Mouse (Mus musculus) 416B (cell line): ENCODE measurements around the gene Slc6a2.

ENCODE experiments used
- DNase-seq: peaks from one replicate; pipeline ENCODE4 v3.0.0; 2011; ENCODE audit warnings: low read depth

Slc6a2 gene

DNA sequence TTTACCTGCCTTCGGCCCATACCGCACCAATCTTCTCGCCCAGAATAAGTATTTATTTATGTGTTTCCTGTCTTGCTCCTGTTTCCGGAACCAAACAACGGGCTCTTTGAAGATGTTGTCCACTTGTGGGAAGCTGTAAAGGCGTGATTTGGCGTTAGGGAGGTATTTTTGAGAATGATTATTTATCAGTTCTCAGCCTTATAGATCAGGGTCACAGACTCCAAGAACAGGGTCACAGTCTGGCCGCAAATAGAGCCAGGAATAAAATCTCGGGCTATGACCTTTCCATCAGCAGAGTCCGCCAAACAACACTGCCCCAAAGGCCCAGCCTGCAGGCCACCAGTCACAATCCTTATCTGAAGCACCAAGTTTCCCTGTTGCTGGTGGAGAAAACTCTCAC is at the start of gene Slc6a2:
Gene Slc6a2, plus strand, starts transcription at position 301 of the 400 bp plus-strand sequence.
- DNase-seq: no peak

DNA sequence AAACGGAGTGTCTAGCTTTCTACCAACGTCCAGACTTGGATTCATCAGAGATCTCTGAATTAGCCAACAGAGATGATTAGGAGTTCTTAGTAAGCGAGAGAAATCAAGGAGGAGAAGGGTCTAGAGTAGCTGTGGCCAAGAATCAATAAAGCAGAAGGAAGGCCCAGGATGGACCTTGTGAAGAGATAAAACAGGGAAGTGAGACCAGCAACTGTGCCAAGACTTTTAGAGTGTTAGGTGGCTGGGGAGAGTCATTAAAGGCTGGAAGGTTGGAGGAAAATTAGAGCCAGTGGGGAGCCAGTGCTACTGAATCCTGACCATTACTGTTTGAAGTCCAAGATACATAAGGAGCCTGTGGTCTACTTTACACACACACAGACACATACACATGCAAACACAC is 48.4 kb upstream of the Slc6a2 start:
- no peak for DNase-seq

GRCm38 (mm10) chr8:92913396-92913795 is 46.5 kb upstream of the Slc6a2 start:
- no peak for DNase-seq

DNA sequence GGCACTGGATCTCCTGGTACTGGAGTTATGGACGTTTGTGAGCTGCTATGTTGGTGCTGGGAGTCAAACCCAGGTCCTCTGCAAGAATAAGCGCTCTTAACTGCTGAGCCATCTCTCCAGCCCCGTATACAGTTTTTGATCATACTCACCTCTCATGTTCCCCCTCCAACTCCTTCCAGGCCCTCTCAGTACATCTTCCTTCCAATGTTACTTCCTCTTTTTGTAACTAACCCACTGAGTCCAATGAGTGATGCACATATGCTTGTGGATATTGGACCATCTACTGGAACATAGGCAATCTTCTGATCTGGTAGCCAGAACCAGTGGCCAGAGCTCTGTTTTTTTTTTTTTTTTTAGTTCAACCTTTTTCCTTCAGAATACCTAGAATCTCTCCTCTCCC is 43.8 kb upstream of the Slc6a2 start:
- DNase-seq: no peak

DNA sequence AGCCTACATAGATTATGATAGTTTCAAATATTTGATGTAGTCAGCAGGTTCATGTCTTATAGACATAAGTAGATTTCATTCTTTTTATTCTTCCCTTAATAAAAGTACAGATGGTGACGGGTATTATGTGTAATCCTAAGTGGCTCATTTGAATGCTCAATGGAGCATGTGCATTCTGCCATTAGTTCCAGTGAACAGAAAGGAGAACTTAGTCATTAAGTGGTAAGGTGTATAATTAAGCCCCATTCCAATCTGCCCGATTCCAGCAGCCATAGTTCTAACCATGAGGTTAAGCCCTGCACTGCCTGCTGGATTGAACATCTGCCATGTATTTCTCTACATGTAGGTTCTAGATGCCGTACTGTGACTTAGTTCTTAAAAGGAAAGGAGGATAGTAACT is 38.1 kb upstream of the Slc6a2 start:
- DNase-seq: no peak

DNA sequence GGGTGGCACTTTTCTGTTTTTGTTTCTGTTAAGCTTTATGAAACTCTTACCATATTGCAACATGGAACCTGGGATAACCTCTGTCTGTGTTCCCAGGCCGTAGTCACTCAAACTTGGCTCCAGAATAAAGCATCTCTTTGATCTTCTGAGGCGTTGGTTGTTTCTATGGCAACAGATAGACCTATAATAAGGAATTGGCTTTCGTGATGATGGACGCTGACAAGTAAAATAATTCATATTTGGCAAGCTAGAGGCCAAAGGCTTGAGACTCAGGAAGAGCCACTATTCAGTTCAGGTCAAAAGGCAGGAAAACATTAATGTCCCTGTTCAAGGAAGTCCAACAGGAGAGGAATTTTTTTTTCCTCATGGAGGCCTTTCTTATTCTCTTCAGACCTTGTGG is 30.9 kb upstream of the Slc6a2 start:
- no peak for DNase-seq

GRCm38 (mm10) chr8:92938056-92938455 is 21.8 kb upstream of the Slc6a2 start:
- DNase-seq: no peak

GRCm38 (mm10) chr8:92949071-92949470 is 10.8 kb upstream of the Slc6a2 start:
- peak; percentile 44 for DNase-seq

- DNase-seq: no peak
These were observed 9.1 kb upstream of the Slc6a2 start for GRCm38 (mm10) chr8:92950639-92951371.

DNA sequence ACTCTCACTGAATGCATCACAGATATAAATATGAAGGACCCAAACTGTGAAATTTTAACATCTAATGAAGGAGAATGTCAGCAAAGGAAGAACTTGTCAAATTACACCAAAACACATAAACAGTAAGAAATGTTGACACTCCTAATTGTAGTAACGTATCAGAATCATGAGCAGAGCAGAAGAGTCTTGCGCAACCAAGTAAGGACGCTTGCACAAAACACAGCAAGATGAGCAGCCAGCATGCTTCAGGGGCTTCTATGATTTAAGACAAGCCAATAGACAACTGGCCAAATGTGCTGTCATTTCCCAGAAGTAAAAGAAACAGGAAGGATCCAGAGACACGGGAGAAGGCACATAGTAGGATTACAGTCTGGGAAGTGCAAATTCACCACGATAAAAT is 5.8 kb upstream of the Slc6a2 start:
- DNase-seq: no peak

- DNase-seq: no peak
These were observed 602 bp downstream of the Slc6a2 start for GRCm38 (mm10) chr8:92960451-92960911.

- no peak for DNase-seq
These were observed 1.2 kb downstream of the Slc6a2 start for GRCm38 (mm10) chr8:92961088-92961487.

- no peak for DNase-seq
These were observed 4.7 kb downstream of the Slc6a2 start for GRCm38 (mm10) chr8:92964556-92964955.

GRCm38 (mm10) chr8:92972949-92973348 is 13.1 kb downstream of the Slc6a2 start:
- DNase-seq: no peak

DNA sequence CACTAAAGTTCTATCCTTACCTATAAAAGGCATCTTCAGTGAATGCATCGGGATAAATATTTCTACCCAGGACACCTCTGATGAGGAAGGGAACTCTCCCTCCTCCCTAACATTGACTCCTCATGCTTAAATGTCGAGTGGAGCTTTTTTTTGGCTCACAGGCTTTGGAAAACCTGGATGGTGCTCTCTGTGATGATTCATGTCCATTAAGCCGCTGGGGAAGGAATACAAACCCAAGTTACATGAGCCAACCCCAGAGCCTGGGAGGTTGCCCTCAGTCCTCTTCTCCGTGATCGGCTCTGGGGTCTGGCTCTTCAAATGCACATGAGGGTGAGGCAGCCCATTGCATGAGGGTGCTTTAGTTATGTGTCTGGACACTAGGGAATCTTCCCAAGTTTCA is 16.8 kb downstream of the Slc6a2 start:
- DNase-seq: no peak

GRCm38 (mm10) chr8:92982491-92982890 is 22.6 kb downstream of the Slc6a2 start:
- no peak for DNase-seq

- no peak for DNase-seq
These were observed 24.5 kb downstream of the Slc6a2 start for GRCm38 (mm10) chr8:92984376-92984775.

- DNase-seq: peak; percentile 8
These were observed 37.0 kb downstream of the Slc6a2 start for GRCm38 (mm10) chr8:92996840-92997239.

DNA sequence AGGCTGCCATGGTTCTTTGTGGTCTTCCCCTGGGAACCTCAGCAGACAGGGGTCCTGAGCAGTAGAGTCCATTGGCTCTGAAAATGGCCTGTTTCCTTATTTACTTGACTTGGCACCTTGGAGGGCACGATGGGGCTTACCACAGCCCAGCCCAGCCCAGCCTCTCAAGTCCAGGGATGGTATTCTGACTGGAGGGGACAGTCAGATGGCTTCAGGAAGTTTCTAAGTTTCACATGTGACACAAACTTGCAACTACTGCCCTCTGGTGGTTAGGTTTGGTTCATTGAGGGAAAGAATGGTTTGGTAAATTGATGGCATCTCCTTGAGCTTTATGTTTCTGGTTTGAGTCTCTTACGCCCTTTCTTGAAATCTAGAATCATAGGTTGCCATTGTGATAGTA is 38.7 kb downstream of the Slc6a2 start:
- peak; percentile 55 for DNase-seq

DNA sequence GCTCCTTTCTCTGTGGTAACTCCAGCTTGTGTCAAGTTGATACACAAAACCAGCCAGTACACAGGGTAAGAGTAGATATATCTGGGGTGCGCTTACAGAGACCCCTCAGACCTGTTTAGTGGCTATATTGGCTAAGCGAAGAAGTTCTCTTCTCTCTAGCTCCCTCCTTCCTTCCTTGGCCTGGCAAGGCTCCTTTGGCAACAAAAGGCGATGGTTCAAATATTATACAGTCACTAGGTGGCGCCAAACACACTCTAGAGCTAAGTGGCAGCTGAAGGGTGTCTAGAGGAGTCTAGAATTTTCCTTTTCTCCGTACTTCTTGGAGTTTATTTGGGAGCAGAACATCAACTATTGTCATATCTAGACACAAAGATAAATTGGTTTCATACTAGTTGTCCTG is 50.4 kb downstream of the Slc6a2 start:
- DNase-seq: peak; percentile 63

GRCm38 (mm10) chr8:93011439-93011838 is 51.6 kb downstream of the Slc6a2 start:
- peak; percentile 63 for DNase-seq

DNA sequence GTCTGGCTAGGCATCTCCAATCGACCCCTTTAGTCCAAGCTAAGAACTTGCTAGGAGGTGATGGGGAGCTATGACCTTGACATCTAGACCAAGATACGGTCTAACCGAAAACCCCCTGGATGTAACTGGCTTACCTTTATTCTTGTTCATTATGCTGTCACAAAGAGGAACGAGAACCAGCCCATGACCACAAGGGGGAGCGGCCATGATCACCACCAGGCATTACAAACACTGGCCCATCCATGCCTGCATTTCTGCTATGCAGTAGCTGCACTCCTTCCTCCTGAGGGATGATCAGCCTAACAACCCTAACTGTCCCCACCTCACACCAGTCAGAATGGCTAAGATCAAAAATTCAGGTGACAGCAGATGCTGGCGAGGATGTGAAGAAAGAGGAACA is 52.3 kb downstream of the Slc6a2 start:
- DNase-seq: peak; percentile 16

- peak; percentile 86 for DNase-seq
These were observed 54.4 kb downstream of the Slc6a2 start for GRCm38 (mm10) chr8:93014300-93014699.

DNA sequence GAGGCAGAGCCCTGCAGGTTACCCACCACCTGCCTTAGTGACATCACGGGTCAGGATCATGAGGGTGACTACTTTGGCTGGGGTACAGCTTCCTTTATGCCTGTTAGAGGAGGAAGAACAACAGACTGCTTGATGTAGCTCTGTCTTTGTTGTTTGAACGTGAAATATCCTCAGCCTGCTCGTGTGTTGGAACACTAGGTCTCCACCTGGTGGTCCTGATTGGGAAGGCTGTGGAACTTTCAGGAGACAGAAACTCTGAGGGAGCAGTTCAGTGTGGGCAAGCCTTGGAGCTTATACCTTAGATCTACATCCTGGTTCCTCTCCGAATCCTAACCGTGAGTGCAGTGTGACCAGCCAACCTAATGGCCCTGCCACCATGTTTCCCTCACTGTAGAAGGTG is 61.9 kb downstream of the Slc6a2 start:
- no peak for DNase-seq
